Mouse (Mus musculus) intestine, embryonic 16.5 days (tissue): ENCODE results near the gene Sap18. TPM values are rescaled to one million over a fixed set of nuclear protein-coding genes. Genes with fewer than 3 reads are reported as not detected.
"Not testable (repeated sequence)": the region's sequence is repeated elsewhere in the genome, so short reads cannot be mapped to it uniquely, and the experiment has no call there.

ENCODE experiments used
- ATAC-seq: fragments of 200-750 bp; cut with Nextera tagmentation; 2 replicates; pipeline ENCODE4 v1.8.0; 2017; ENCODE audit warnings: moderate TSS enrichment, moderate library complexity
- H3K27ac ChIP-seq: fragments of 300-500 bp; sonication (generic); 2 replicates; pipeline ENCODE4 v1.5.1; 2014; ENCODE audit warnings: mild to moderate bottlenecking, low read length
- H3K27me3 ChIP-seq: fragments of 300-500 bp; sonication (generic); replicated peaks from 2 replicates; pipeline ENCODE4 v1.6.1; 2014; ENCODE audit warnings: low read length, control low read depth, mixed read lengths; ENCODE audit not compliant: control insufficient read depth, insufficient read depth
- H3K36me3 ChIP-seq: fragments of 300-500 bp; sonication (generic); 2 replicates; pipeline ENCODE4 v1.6.1; 2014; ENCODE audit warnings: low read length, control low read depth; ENCODE audit not compliant: control insufficient read depth, insufficient read depth
- H3K4me1 ChIP-seq: fragments of 300-500 bp; sonication (generic); 2 replicates; pipeline ENCODE4 v1.6.1; 2014; ENCODE audit warnings: low read length, control low read depth, mixed read lengths; ENCODE audit not compliant: control insufficient read depth, insufficient read depth
- H3K4me2 ChIP-seq: fragments of 300-500 bp; sonication (generic); 2 replicates; pipeline ENCODE4 v1.6.1; 2014; ENCODE audit warnings: low read depth, low read length, control low read depth
- H3K4me3 ChIP-seq: fragments of 300-500 bp; sonication (generic); 2 replicates; pipeline ENCODE4 v1.5.1; 2014; ENCODE audit warnings: mild to moderate bottlenecking, low read length
- H3K9ac ChIP-seq: fragments of 300-500 bp; sonication (generic); 2 replicates; pipeline ENCODE4 v1.6.1; 2014; ENCODE audit warnings: low read depth, low read length
- H3K9me3 ChIP-seq: fragments of 300-500 bp; sonication (generic); 2 replicates; pipeline ENCODE4 v1.6.1; 2016; ENCODE audit warnings: low read length, control low read depth; ENCODE audit not compliant: control insufficient read depth
- WGBS: fragments of 180-500 bp; shearing (Covaris S2); extraction: QIAGEN DNeasy Blood & Tissue Kit; methylation state at CpG from one replicate; pipeline ENCODE4 v1.1.7; 2014; 5-methylcytosine and 5-hydroxymethylcytosine counted together
- polyA plus RNA-seq: library from polyadenylated mRNA; unstranded; fragments of >200 nt; fragmentation: Nextera tagmentation; extraction: Ambion mirVana; gene quantifications from 2 replicates; pipeline ENCODE4 v1.2.1, GENCODE M21; 2015

Sap18 gene
- polyA plus RNA-seq, 1 experiment from 2014 or later: 17.0 TPM

GRCm38 (mm10) chr14:57810886-57811285, 12.9 kb downstream of the Sap18 start:
- peaks cover 21% of the 10 kb centered on the region for H3K36me3 ChIP-seq
- no peak for ATAC-seq
- no peaks in the 10 kb centered on the region for H3K9me3 ChIP-seq
- H3K4me2 ChIP-seq: no peak overlapping the region
- H3K4me3 ChIP-seq: no peak overlapping the region
- H3K9ac ChIP-seq: no peak overlapping the region
- WGBS: 70% methylated on average over 2 of the region's 2 CpGs
- 0 out of 2 replicates have a peak, but pooled peaks cover 2% of the 10 kb centered on the region for H3K4me1 ChIP-seq
- no peaks in the 10 kb centered on the region for H3K27me3 ChIP-seq
- H3K27ac ChIP-seq: no peak overlapping the region

- Histone ChIP-seq H3K36me3 (peaks cover 23% of the 10 kb centered on the region), H3K4me1 (0 out of 2 replicates have a peak, but pooled peaks cover 2% of the 10 kb centered on the region), H3K4me2 (no peak overlapping the region), H3K27me3 (no peaks in the 10 kb centered on the region), H3K9me3 (no peaks in the 10 kb centered on the region), H3K9ac (no peak overlapping the region), H3K4me3 (no peak overlapping the region), H3K27ac (no peak overlapping the region)
- no peak for ATAC-seq
- WGBS: 96% methylated on average over 5 of the region's 5 CpGs
Observed at GRCm38 (mm10) chr14:57811844-57812243, 13.9 kb downstream of the Sap18 start.

GRCm38 (mm10) chr14:57820839-57821238, 22.9 kb downstream of the Sap18 start:
- 78% methylated on average over 4 of the region's 4 CpGs for WGBS
- H3K4me3 ChIP-seq: no peak overlapping the region
- no peak overlapping the region for H3K27ac ChIP-seq
- H3K4me1 ChIP-seq: peaks cover 3% of the 10 kb centered on the region; the same call in 1 of the 2 replicates
- no peaks in the 10 kb centered on the region for H3K27me3 ChIP-seq
- H3K4me2 ChIP-seq: no peak overlapping the region
- no peaks in the 10 kb centered on the region for H3K9me3 ChIP-seq
- H3K9ac ChIP-seq: no peak overlapping the region
- ATAC-seq: no peak
- peaks cover 6% of the 10 kb centered on the region; the same call in 1 of the 2 replicates for H3K36me3 ChIP-seq

- peak within 1 kb of the TSS; percentile 98 for H3K4me3 ChIP-seq
- no peaks in the 10 kb centered on the region for H3K9me3 ChIP-seq
- under 1% methylated on average over 96 of the region's 96 CpGs for WGBS
- peaks cover 3% of the 10 kb centered on the region; the same call in 1 of the 2 replicates for H3K36me3 ChIP-seq
- H3K4me1 ChIP-seq: peaks cover 11% of the 10 kb centered on the region; the same call in 1 of the 2 replicates
- peak within 1 kb of the TSS; percentile 69 for H3K4me2 ChIP-seq
- peak within 1 kb of the TSS; percentile 93 for H3K27ac ChIP-seq
- peak; percentile 98 for ATAC-seq
- H3K27me3 ChIP-seq: no peaks in the 10 kb centered on the region
- H3K9ac ChIP-seq: peak within 1 kb of the TSS; percentile 94
Observed at GRCm38 (mm10) chr14:57825788-57826751, 28.1 kb downstream of the Sap18 start, which contains the start of the genes Ska3 and Mrpl57. Ska3 (minus strand) TSS chr14:57826185. Mrpl57 (plus strand) TSS chr14:57826234.

- 59% methylated on average over 1 of the region's 1 CpGs for WGBS
Observed at GRCm38 (mm10) chr14:57827284-57827683, 29.3 kb downstream of the Sap18 start.

GRCm38 (mm10) chr14:57833526-57833925, 35.5 kb downstream of the Sap18 start:
- no peaks in the 10 kb centered on the region for H3K9me3 ChIP-seq
- no peaks in the 10 kb centered on the region for H3K4me1 ChIP-seq
- peaks cover 9% of the 10 kb centered on the region; the same call in 1 of the 2 replicates for H3K36me3 ChIP-seq
- H3K27me3 ChIP-seq: no peaks in the 10 kb centered on the region
- no peak for ATAC-seq
- 95% methylated on average over 2 of the region's 2 CpGs for WGBS
- H3K27ac ChIP-seq: no peak overlapping the region
- no peak overlapping the region for H3K9ac ChIP-seq
- no peak overlapping the region for H3K4me3 ChIP-seq
- H3K4me2 ChIP-seq: no peak overlapping the region

More at GRCm38 (mm10) chr14:57827284-57827683, 29.3 kb downstream of the Sap18 start:
- no peak for ATAC-seq
- peak overlapping the region; percentile 98 for H3K4me3 ChIP-seq
- H3K9ac ChIP-seq: peak overlapping the region; percentile 94
- H3K36me3 ChIP-seq: no peaks in the 10 kb centered on the region
- H3K4me2 ChIP-seq: peak overlapping the region; percentile 69
- no peaks in the 10 kb centered on the region for H3K27me3 ChIP-seq
- no peak overlapping the region for H3K27ac ChIP-seq
- peaks cover 11% of the 10 kb centered on the region; the same call in 1 of the 2 replicates for H3K4me1 ChIP-seq
- H3K9me3 ChIP-seq: no peaks in the 10 kb centered on the region

GRCm38 (mm10) chr14:57835157-57835556, 37.2 kb downstream of the Sap18 start:
- H3K36me3 ChIP-seq: peaks cover 9% of the 10 kb centered on the region; the same call in 1 of the 2 replicates
- 89% methylated on average over 10 of the region's 10 CpGs for WGBS

GRCm38 (mm10) chr14:57844535-57844934, 46.6 kb downstream of the Sap18 start:
- no peak for ATAC-seq
- Histone ChIP-seq H3K9ac (no peak overlapping the region), H3K9me3 (no peaks in the 10 kb centered on the region), H3K27me3 (no peaks in the 10 kb centered on the region), H3K27ac (no peak overlapping the region), H3K36me3 (peaks cover 13% of the 10 kb centered on the region), H3K4me1 (no peaks in the 10 kb centered on the region), H3K4me3 (no peak overlapping the region), H3K4me2 (no peak overlapping the region)
- WGBS: 92% methylated on average over 3 of the region's 3 CpGs

More at GRCm38 (mm10) chr14:57835157-57835556, 37.2 kb downstream of the Sap18 start:
- no peaks in the 10 kb centered on the region for H3K9me3 ChIP-seq
- no peak overlapping the region for H3K27ac ChIP-seq
- no peak for ATAC-seq
- no peak overlapping the region for H3K4me3 ChIP-seq
- H3K9ac ChIP-seq: no peak overlapping the region
- H3K27me3 ChIP-seq: no peaks in the 10 kb centered on the region
- no peaks in the 10 kb centered on the region for H3K4me1 ChIP-seq
- H3K4me2 ChIP-seq: no peak overlapping the region

- H3K27me3 ChIP-seq, H3K4me2 ChIP-seq, ATAC-seq, H3K4me1 ChIP-seq, H3K9me3 ChIP-seq, H3K9ac ChIP-seq, H3K27ac ChIP-seq, H3K4me3 ChIP-seq, H3K36me3 ChIP-seq: not testable (repeated sequence)
- 72% methylated on average over 5 of the region's 5 CpGs for WGBS
Observed at GRCm38 (mm10) chr14:57848061-57848460, 50.1 kb downstream of the Sap18 start.
